Mouse (Mus musculus) frontal cortex, adult 2 months (tissue): ENCODE results near the gene Gatb. TPM values are rescaled to one million over a fixed set of nuclear protein-coding genes. Genes with fewer than 3 reads are reported as not detected.

Source experiments
- DNase-seq, 2 experiments: peaks; one replicate each; pipeline ENCODE4 v3.0.0; 2022; ENCODE audit warnings: low spot score in 1 of 2; ENCODE audit errors: extremely low spot score in 1 of 2
- polyA plus RNA-seq: library from polyadenylated mRNA; depleted of rRNA; stranded (reverse); fragments of >200 nt; gene quantifications from 2 replicates; pipeline ENCODE4 v1.2.3, GENCODE M21; 2012

Gene Gatb
- polyA plus RNA-seq, 1 experiment: 16.6 TPM

DNA sequence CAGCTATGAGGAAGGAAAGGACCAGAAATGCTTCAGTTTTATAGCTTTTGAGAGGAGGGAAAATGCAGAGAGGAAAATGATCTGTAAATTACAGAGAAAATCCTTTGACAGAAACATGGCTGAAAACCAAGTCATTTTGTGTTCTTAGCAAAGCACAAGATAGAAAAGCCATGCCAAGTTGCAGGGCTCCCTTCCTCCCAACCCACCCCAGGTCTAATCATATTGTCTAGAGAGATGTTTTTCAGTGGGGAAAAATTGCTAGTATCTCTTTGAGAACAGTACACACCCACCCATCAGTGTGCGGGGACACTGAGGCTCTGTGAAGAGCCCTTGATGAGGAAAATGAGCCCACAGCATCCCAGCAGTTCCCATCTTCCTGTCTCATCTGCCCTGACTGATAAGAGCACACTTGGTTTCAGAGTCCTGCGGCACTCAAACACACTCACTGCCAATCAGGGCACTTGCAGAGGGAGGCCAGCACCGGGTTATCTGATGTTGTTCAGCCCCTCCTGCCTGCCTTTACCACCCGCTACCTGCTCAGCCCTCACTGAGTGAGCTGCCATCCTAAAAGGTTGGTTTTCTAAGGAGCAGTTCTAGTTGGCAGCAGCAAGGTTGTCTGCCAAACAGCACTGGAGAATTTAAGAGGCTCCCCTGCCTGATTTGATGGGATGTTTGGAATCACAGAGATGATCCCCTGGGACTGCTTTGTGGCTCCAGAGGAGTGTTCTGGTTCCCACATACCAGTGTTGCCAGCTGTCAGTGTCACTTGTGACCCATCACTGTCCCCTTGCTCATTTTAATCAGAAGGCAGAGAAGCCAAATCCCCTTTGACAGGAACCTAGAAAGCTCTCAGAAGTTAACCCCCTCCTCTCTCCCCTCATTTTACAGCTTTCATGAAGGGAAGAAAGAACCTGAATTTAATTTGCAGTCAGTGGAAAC lies 79.1 kb downstream of the Gatb start:
- DNase-seq: no peak

DNA sequence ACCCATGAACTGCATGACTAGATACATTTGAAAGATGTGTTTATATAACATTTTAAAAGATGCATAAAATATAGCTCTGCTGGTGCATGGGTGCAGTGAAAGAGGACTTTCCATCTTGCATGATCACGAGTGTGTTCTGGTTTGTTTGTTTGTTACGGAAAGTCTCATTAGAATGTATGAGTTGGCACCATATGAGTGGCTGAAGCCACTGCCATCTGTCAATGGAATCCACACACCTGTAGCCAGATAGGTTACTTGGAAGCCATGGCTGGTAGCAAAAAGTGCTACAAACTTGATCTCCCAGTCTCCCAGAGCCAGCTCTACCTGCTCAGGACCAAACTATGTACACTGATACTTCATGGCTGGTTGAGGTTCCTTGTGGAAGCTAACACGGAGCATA lies 81.6 kb downstream of the Gatb start:
- DNase-seq: no peak

DNA sequence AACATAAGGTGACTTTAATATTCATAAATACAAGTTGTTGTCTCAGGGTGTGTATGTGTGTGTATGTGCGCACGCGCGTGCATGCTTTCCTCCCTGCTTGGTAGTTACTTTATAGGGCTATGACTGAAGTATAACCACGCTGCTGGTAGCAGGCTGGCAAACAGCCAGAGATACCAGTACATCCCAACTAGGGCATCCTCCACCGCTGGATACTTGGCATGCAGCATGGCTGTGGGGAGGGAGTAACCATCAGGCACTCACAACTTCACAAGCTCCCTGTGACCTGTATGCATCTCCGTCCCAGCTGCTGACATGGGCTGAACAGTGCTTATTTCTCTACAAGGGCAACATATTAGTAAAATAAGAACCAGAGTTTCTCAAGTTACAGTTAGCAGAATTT lies 85.8 kb downstream of the Gatb start:
- no peak for DNase-seq

DNA sequence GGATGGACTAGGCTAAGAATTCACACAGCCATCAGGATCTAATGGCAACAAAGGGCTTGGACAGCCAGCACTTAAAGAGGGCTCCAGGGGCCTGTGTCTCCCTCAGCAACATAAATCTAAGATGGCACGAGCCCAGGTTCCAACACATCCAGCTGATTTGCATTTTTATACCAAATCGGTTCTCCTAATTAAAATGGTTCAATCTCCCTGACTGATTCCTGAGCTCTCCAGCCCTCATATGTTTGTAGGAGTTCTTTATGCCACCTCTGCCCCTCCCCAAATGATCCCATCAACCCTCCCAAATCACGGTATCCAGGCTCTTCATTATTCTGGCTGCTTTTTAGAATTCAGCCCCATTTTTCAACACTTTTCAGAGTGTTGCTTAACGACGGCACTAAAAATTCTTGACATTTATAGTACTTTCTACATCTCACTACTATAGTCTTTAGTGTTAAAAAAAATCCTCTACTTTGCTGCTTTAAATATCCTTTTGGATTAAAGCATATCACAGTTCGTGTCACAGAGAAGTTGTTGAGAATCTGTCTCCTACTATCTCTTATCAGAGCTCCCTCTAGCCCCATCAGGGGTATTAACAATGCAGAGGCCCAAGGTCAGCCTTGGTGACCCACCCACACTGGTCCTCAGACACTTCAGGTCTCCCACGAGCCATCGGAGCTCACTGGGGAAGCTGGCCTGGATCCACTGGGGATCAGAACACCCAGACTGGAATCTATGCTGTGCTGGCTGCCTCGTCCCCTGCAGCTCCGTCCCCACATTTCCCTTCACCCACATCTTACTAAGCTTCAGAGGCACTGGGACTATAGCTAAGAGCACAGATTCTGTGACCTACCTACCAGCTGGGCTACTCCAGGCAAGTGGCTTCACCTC lies 88.3 kb downstream of the Gatb start:
- peak in 1 of 2 experiments; percentile 57 for DNase-seq

DNA sequence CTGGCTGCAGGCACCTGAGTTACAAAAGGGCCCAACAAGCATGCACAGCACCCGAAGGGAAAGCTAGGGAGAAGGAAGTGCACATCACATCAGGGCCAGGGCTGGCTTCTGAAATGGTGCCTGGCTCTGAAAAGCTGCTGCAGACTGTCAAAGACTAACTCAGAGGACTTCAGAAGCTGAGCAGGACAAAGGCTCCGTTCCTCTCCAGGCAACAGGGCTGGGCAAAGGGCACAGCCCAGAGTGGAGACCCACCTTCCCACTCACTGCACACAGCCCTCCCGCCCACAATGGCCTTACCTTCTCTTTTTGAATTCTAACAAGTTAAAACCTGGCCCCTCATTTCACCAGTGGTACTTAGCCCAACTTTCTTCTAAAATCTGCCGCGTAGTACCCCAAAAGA lies 89.9 kb downstream of the Gatb start:
- no peak for DNase-seq

DNA sequence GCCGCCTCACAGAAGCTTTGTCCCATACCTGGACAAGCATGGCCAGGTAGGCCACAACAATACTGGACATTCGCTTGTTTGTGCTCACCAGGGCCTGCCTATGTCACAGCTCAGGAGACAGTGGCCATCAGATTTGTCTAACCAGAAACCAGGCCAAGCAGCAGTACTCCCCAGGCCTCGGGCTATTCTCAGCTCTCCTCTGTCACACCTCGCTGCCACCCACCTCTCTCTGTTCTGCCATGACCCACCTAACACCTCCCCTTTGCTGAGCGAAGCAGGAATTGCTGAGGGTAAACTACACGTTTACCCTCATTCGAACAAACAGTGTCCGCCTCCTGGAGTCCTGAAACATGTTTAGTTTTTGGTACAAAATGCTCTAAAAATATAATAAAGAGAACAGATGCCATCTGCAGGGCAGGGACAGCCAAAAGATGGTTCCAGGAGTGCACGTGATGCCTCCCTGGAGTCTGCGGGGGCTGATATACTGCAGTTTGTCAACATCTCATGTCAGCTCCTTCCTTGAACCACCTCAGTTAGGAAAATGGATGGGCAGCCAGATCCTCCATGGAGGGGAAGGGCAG lies 90.8 kb downstream of the Gatb start:
- DNase-seq: peak; percentile 79 to 80

DNA sequence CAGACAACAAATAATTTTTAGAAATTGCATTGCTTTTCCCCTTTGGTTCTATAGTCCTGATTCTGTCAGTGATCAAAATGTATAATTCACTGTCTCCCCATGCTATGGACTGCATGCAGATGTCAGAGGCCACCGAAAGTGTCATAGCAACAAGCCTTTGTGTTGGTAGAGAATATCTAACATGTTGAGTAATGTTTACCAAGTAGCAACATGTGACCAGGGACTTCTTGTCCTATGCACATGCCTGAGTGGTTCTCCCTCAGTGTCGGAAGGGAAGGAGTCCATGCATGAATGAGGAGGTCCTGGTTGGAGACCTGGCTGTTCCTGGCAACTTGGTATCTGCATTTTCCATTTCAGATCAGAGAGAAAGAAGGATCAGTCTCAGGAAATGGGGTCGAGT lies 92.2 kb downstream of the Gatb start:
- no peak for DNase-seq

DNA sequence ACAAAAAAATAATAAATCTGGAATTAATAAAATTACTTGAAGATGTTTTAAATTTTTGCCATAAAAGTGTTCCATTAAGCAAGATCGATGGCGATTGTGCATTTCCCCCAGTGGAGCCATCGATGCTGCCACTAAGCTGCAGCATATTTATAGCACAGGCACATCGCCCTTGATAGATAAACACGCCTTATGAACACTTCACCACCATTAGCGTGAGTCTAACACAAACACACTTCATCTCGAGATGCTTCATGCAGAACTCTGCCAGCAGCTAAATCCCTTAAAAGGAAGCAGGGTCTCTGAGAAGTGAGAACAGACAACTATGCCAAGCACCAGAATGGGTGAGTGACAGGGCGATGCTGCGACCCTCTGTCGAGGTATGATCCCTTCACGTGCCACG lies 92.8 kb downstream of the Gatb start:
- DNase-seq: no peak

DNA sequence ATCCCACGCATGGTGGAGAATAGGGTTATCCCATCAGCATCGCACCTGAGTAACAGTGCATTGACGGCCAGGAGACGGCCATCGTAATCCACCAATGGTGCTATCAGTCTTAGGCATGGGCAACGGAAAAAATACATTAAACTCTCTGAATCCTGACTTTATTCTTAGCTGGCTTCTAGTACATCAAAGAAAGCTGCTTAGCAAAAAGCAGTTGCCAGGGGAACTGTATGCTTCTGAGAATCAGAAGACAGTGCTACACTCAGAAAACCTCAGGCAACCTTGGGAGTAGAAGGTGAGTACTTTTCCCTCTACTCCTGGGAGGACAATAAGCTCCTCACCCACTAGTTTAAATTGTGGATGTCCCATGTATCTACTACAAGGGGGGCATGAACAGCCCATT lies 93.8 kb downstream of the Gatb start:
- DNase-seq: peak in 1 of 2 experiments; percentile 56

DNA sequence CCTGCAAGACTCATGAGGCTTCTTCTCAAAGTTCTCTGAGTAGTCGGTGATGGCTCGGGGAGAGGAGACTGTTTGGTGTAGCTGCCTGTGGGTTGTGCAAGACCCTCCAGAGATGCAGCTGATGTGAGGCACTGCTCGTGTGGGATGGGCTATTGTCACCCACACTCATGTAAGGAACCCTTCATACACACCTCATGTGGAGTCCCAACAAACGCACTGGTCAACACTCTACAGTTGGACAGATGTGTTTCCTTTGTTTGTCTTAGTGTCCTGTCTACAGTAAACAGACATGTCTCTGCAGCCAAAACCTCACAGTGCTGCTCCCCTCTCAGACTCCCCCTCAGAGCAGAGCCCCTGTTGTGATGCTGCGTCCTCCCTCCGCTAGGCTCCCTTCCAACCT lies 95.9 kb downstream of the Gatb start:
- no peak for DNase-seq

DNA sequence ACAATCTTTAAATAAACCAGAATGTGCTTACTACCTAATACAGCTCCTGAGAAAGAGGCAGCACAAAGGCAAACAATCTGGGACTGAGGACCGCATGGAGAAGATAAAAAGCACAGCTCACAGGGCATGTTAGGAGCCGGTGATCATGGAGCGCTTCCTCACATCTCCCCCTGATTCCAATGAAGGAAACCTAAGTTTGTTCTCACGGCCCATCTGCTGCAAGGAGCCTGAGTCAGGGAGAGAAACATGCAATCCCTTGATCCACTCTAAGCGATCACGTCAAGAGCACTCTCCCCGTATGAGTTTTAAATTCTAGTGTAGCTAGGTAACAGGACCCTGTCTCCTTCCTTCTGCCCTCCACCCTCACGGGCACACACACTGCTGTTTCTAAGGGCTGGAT lies 103.2 kb downstream of the Gatb start:
- DNase-seq: no peak

DNA sequence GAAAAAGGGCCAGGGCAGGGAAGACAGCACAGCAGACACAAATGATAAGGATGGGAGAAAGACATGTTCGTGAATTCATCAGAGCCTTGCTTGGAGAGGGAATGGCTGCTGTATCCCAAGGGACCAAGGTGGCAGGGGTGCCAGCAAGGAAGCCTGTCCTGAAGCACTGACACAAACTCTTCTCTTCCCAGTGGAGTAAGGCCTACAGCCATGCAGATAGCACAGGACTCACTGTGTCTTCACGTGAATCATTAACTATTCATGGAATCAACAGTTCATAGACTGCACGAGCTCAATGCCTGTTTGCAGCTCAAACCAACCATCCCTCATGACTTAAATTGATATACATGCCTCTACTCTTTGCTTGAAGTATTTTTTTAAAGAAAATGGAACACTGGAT lies 104.0 kb downstream of the Gatb start:
- DNase-seq: no peak

DNA sequence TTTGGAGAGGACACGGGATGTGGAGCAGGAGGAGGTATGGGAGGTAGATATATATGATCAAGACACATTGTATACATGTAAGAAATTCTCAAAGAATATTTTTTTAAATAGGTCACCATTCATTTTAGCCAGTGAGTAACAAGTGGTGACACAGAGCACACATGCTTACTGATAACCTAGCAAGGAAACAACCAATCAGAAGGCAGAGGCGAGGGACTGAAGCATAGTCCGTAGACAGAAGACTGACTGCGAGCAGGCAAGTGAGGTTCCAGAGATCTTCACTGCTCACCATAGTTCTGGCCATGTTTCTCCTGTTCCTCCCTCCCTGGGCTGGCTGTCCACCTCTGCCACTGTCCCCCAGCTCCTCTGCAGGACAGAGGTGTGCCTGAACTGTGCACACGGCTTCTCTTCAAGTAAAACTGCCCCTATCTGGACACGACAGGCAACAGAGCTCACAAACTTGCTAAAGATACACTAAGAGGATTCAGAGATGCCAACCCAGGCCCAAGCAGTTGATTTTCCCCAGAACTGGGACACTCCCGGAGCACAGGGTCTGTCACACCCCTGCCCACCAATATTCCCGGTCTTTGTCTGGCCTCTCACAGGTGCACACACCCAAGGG lies 105.5 kb downstream of the Gatb start:
- no peak for DNase-seq

DNA sequence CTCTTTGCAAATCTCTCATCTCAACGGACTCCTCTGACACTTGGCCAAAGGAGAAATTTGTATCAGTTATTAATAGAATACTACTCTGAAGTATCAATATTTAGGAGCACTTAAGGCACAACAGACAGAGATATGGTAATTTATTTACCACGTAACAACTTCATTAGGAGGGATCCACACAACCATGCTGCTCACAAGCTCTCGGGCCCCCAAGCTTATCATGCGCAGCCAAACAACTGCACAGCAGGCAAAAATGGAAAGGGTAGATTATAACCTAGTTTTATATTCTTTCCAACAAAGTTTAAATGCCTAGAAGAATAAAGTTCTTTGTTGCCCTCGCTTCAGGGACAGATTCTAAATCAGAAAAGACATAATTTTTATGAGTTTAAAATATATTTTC lies 106.0 kb downstream of the Gatb start:
- DNase-seq: no peak

DNA sequence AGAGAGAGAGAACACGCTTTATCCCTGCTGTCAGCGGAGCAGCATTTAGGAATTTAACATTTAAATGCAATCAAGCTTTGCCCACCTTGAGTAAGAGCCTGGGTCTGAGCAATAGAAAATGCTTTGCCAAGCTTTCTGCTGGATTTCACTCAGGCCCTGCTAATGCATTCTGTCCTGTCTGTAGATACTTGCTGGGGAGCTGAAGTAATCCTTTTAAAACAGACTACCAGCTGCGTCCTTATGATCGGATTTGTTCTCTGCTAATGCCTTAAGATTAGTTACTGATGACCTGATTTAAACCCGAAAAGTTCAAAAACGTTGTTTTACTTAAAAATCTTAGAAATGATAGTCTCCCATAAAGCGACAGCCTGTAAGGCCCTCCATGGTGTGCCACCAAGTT lies 107.2 kb downstream of the Gatb start:
- DNase-seq: no peak

DNA sequence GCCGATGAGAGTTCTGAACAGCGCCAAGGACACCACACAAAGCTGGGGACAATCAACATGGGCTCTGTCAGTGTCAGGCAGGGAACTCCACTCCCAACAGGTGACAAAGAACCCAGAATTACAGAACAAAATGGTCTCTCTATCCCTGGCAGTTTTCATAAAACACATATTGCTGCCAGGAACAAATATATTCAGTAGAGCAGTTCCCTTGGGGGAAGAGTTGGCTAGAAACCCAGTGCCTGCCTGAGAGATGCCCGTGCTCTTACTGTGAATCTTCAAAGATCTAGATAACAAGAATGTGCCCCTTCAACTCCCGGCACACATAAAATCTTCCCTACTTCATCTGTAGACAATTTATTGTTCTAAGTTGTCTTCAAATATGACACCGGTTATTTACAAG lies 109.7 kb downstream of the Gatb start:
- peak in 1 of 2 experiments; percentile 35 for DNase-seq

DNA sequence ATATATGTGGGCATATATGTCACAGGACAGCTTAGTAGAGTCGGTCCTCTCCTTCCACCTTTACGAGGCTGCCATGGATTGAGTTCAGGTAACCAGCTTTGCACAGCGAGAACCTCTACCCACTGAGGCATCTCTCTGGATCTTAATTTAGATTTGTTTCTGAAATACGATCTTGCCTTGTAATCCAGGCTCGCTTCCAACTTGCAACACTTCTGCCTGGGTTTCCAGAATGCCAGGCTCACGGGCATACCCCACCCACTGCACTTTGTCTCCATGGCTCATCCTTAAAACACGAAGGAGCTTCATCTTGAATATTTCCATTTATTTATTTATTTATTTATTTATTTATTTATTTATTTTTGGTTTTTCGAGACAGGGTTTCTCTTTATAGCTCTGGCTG lies 111.4 kb downstream of the Gatb start:
- peak in 1 of 2 experiments; percentile 30 for DNase-seq

DNA sequence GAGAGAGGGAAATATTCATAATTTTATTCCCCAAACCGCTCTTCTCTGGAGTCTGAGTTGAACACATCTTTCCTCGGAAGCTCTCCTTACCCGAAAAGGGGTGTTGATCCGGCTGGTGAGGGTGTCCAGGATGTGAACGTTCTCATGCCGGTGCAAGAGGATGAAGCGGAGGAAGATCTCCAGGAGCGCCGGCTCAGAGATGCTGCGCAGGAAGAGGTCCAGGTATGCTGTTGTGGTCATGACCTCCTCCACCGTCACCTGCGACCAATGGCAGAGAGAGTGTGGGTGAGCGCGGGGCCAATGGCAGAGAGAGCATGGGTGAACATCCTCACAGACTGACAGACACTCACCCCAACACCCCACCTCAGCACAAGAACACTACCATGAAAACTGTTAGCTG lies 114.4 kb downstream of the Gatb start:
- DNase-seq: no peak

DNA sequence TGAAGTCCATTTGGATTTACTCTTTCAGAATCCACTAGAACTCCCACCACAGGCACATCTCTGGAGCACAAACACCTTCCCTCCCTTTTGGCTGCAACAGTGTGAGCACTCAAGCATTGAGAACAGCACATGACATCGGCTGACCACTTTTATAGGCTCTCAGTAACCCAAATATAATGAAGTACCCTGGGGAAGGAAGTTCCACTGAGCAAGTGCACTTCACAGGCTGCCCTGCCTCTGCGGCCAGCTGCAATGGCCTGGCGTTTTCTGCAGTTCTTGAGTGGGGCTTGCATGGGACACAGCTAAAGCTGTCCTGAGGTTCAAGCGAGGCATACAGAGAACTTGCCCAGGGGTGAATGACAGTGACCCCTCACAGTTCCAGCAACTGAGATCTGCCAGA lies 117.2 kb downstream of the Gatb start:
- no peak for DNase-seq

DNA sequence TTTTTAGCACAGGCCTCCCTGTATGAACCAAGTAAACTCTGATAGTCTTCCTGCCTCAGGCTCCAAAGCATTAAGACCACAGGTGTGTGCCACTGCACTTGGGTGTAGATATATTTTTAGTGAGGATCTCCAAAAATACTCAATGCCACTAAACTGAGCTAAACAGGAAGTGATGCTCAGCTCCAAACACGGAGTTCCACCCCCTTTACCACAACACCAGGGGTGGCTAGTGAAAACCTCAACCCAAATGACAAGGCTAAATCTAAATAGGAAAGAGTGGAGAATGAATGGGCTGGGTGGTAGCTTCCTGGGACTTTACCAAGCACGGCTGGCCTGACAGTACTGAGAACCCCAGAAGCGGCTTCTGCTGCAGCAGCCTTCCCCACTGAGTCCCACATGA lies 119.1 kb downstream of the Gatb start:
- no peak for DNase-seq

DNA sequence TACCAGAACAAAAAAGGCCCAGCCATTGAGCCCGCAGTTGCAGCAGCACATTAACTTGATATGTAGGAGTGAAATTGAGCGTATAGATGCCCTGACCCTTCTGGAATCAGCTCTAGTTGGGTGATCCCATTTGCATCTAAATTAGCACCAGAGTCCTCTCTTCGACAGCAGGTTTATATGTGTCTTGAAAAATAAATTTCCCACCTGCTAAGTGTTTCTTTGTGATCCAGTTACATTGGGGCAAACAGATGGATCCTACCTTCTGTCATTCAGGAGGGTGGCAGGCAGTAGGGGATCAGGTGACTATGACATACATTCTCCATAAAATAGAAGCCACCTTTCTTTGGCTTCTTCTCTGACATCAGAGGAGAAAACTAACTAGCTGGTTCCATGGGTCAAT lies 121.1 kb downstream of the Gatb start:
- no peak for DNase-seq
